Mouse (Mus musculus) adrenal gland (tissue): ENCODE results near the gene Gm10135.
"Not testable (repeated sequence)": the region's sequence is repeated elsewhere in the genome, so short reads cannot be mapped to it uniquely, and the experiment has no call there.

ENCODE experiments used
- intact Hi-C: fragments of 180-260 bp; cut with DNase I; formaldehyde crosslinking; loops from one replicate; pipeline ENCODE4 v1.15.1; 2025
- long read RNA-seq, 2 experiments: library from polyadenylated mRNA; unstranded; transcript quantifications; one replicate each; pipeline ENCODE4 v2.0.0; 2020; ENCODE audit warnings: borderline replicate concordance in 1 of 2; ENCODE audit not compliant: insufficient replicate concordance in 1 of 2

Gm10135 gene
- long read RNA-seq, experiment 1: 0 reads
- long read RNA-seq, experiment 2: 0 reads

GRCm38 (mm10) chr5:72974602-72975001 is at the start of gene Gm10135:
Gm10135 (minus strand) TSS chr5:72974702.
- intact Hi-C loops: no loop called here

- intact Hi-C loops: no loop called here
These were observed 49.3 kb upstream of the Gm10135 start for GRCm38 (mm10) chr5:73023801-73024200.

GRCm38 (mm10) chr5:73014745-73015144 is 40.2 kb upstream of the Gm10135 start:
- intact Hi-C loops: no loop called here

GRCm38 (mm10) chr5:73013611-73014287 is 39.2 kb upstream of the Gm10135 start:
- intact Hi-C loops: not testable (repeated sequence)

GRCm38 (mm10) chr5:73012884-73013610 is 38.5 kb upstream of the Gm10135 start:
- intact Hi-C loops: not testable (repeated sequence)

- intact Hi-C loops: not testable (repeated sequence)
These were observed 37.3 kb upstream of the Gm10135 start for GRCm38 (mm10) chr5:73011806-73012205.

- intact Hi-C loops: not testable (repeated sequence)
These were observed 33.7 kb upstream of the Gm10135 start for GRCm38 (mm10) chr5:73008230-73008629.

GRCm38 (mm10) chr5:73007582-73007959 is 33.1 kb upstream of the Gm10135 start:
- intact Hi-C loops: no loop called here

- intact Hi-C loops: no loop called here
These were observed 32.5 kb upstream of the Gm10135 start, which contains the start of gene Slc10a4 for GRCm38 (mm10) chr5:73006784-73007581. Slc10a4 (plus strand) TSS chr5:73006883.

- intact Hi-C loops: no loop called here
These were observed 29.5 kb upstream of the Gm10135 start for GRCm38 (mm10) chr5:73004046-73004445.

- intact Hi-C loops: not testable (repeated sequence)
These were observed 24.0 kb upstream of the Gm10135 start for GRCm38 (mm10) chr5:72998546-72998945.

GRCm38 (mm10) chr5:72995379-72995778 is 20.9 kb upstream of the Gm10135 start:
- intact Hi-C loops: no loop called here

- intact Hi-C loops: no loop called here
These were observed 20.4 kb upstream of the Gm10135 start for GRCm38 (mm10) chr5:72994928-72995327.

GRCm38 (mm10) chr5:72994424-72994823 is 19.9 kb upstream of the Gm10135 start:
- intact Hi-C loops: no loop called here

- intact Hi-C loops: no loop called here
These were observed 18.0 kb upstream of the Gm10135 start for GRCm38 (mm10) chr5:72992474-72992873.

- intact Hi-C loops: no loop called here
These were observed 15.3 kb upstream of the Gm10135 start for GRCm38 (mm10) chr5:72989756-72990155.

- intact Hi-C loops: no loop called here
These were observed 13.3 kb upstream of the Gm10135 start for GRCm38 (mm10) chr5:72987786-72988185.

GRCm38 (mm10) chr5:72984091-72984490 is 9.6 kb upstream of the Gm10135 start:
- intact Hi-C loops: loop anchor here (5.0 kb wide), 2 partner anchors 88 to 398 kb away; no protein-coding TSS in a partner anchor

GRCm38 (mm10) chr5:72976539-72976938 is 2.0 kb upstream of the Gm10135 start:
- intact Hi-C loops: no loop called here

GRCm38 (mm10) chr5:72975996-72976395 is 1.5 kb upstream of the Gm10135 start:
- intact Hi-C loops: no loop called here

GRCm38 (mm10) chr5:72972934-72973333 is 1.6 kb downstream of the Gm10135 start:
- intact Hi-C loops: no loop called here

- intact Hi-C loops: no loop called here
These were observed 2.1 kb downstream of the Gm10135 start for GRCm38 (mm10) chr5:72972435-72972834.
